Mouse (Mus musculus): ENCODE data around the gene Itga2b.

DNA sequence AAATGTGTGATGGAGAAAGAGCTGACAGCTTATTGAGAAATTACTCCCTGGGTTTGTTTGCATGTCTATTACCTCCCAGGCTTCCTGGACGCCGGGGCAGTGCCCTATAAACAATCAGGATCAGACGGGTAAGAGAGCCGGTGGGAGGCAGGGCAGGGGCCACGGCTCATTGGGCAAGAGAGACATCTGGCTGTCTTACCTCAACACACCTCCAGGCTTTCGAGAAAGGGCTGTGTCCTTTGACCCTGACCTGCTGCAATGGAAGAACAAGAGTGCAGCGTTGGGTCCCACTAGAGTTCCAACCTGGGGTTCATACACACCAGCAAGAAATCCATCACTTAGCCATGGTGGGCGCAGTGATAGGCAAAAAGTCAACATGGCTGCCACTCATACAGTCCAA, 48.4 kb downstream of the Itga2b start:
- TF ChIP-seq POLR2A (IDR thresholded peaks at IDR 0.05; ENCODE audit: insufficient read depth, low read length) (no peak), CTCF (IDR thresholded peaks at IDR 0.05; ENCODE audit: low read depth, low read length) (no peak)
